Mouse (Mus musculus): Measurements from ENCODE around the gene Slc52a3.

GRCm38 (mm10) chr2:152010251-152010650 lies 13.9 kb downstream of the Slc52a3 start:
- TF ChIP-seq GATA1 (IDR thresholded peaks at IDR 0.05; ENCODE audit: low read length) (no peak), TAL1 (IDR thresholded peaks at IDR 0.05; ENCODE audit: low read length) (no peak)

Measured in erythroblast, embryonic 14.5 days (primary cell).